Mouse (Mus musculus): ENCODE measurements at regions not wholly inside any gene's neighbourhood (a gene's known extent, or its start where the extent isn't known, plus 50 kb on each side); places are given as distances from the start of the nearest gene placed in this dataset.

GRCm38 (mm10) chr9:12404185-12404584 lies 841.4 kb downstream of the Jrkl start:
- no peak for TF ChIP-seq POLR2A (IDR thresholded peaks at IDR 0.05; ENCODE audit: insufficient read depth, low read depth, low read length)
- TF ChIP-seq CTCF (IDR thresholded peaks at IDR 0.05; ENCODE audit: insufficient read depth, low read depth, low read length): no peak

Measured in olfactory bulb, adult 2 months (tissue).